ENCODE assay signal across 8 mouse cellular contexts in the genomic region with DNA sequence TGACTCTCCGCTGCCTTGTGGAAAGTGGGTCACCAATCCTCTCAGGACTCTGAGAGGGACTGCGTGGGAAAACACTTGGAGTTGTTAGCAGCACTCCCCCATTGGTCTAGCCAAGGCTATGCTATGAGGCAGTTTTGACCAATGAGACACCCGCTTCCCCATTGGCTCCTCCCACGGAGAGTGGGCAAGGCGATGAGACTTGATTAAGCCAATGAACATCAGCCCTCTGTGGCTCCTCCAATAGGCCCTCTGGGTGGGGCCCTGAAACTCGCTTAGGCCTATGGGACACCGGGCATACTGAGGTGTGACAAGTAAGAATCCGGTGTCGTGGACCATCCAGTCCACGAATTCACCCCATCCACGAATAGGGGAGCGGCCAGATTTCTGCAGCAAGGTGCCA. TPM values are rescaled to one million over a fixed set of nuclear protein-coding genes. Genes with fewer than 3 reads are reported as not detected.
DNase-seq lines count a peak whose midpoint lies in the region; ATAC-seq and TF ChIP-seq lines count a peak whose summit lies in the region.

No protein-coding gene starts in this region.

- no peaks in the 10 kb centered on the region for H3K9me3 ChIP-seq in heart, embryonic 10.5 days
- no peaks in the 10 kb centered on the region for H3K9me3 ChIP-seq in lung, embryonic 16.5 days (ENCODE audit: control insufficient read depth, low read length)

- no peaks in the 10 kb centered on the region for H3K36me3 ChIP-seq in heart, embryonic 10.5 days
- H3K36me3 ChIP-seq in lung, embryonic 16.5 days (ENCODE audit: control insufficient read depth, insufficient read depth, low read length), result no peaks in the 10 kb centered on the region

- no peak overlapping the region for H3K27ac ChIP-seq in heart, embryonic 10.5 days
- no peak overlapping the region for H3K27ac ChIP-seq in cerebellum, adult 2 months (ENCODE audit: insufficient read depth, low read length)
- no peak overlapping the region for H3K27ac ChIP-seq in lung, embryonic 16.5 days (ENCODE audit: low read length)

- H3K9ac ChIP-seq in lung, embryonic 16.5 days (ENCODE audit: low read length), result no peak overlapping the region

- ATAC-seq in lung, embryonic 16.5 days (ENCODE audit: low read depth), result peak; percentile 70

- DNase-seq in heart, embryonic 10.5 days (ENCODE audit: low spot score), result no peak
- no peak for DNase-seq in heart, postnatal 4 days
- DNase-seq in cerebellum, adult 2 months, result peak; percentile 60 to 77
- peak; percentile 54 for DNase-seq in forelimb bud, embryonic 11.5 days (ENCODE audit: low read depth, low spot score)
- peak; percentile 17 for DNase-seq in kidney, postnatal 14 days
- DNase-seq in right cerebral cortex, postnatal 25 days, result peak; percentile 68
- DNase-seq in adrenal gland, adult 2 months, result no peak

- no peak for TF ChIP-seq CTCF in cerebellum, adult 2 months (IDR thresholded peaks at IDR 0.05; ENCODE audit: borderline replicate concordance, insufficient read depth, low read depth, low read length)

- 6% methylated on average over 12 of the region's 12 CpGs for WGBS in heart, embryonic 10.5 days
- WGBS in cerebellum, adult 2 months, result 26% methylated on average over 12 of the region's 12 CpGs
- WGBS in lung, embryonic 16.5 days, result 9% methylated on average over 12 of the region's 12 CpGs

- H3K4me2 ChIP-seq in lung, embryonic 16.5 days (ENCODE audit: low read depth, low read length), result peak overlapping the region; percentile 47

- H3K4me1 ChIP-seq in heart, embryonic 10.5 days, result peaks cover 15% of the 10 kb centered on the region
- no peaks in the 10 kb centered on the region for H3K4me1 ChIP-seq in cerebellum, adult 2 months (ENCODE audit: control insufficient read depth, insufficient read depth, low read length)
- peaks cover 3% of the 10 kb centered on the region; the same call in 1 of the 2 replicates for H3K4me1 ChIP-seq in lung, embryonic 16.5 days (replicated peaks; ENCODE audit: control insufficient read depth, insufficient read depth, low read length)

- peak overlapping the region; percentile 43 for H3K4me3 ChIP-seq in heart, embryonic 10.5 days
- peak overlapping the region; percentile 37 for H3K4me3 ChIP-seq in cerebellum, adult 2 months (replicated peaks; ENCODE audit: insufficient read depth, low read depth, low read length)
- peak overlapping the region; percentile 30 for H3K4me3 ChIP-seq in lung, embryonic 16.5 days (ENCODE audit: low read length)

- 0 out of 2 replicates have a peak, but pooled peaks have one; percentile 10 for TF ChIP-seq POLR2A in cerebellum, adult 2 months (IDR thresholded peaks at IDR 0.05; ENCODE audit: borderline replicate concordance, insufficient read depth, low read length)

- peaks cover 66% of the 10 kb centered on the region for H3K27me3 ChIP-seq in heart, embryonic 10.5 days (ENCODE audit: insufficient read depth, poor library complexity, severe bottlenecking)
- no peaks in the 10 kb centered on the region for H3K27me3 ChIP-seq in cerebellum, adult 2 months (ENCODE audit: control insufficient read depth, insufficient read depth, low read length)
- peaks cover 14% of the 10 kb centered on the region for H3K27me3 ChIP-seq in lung, embryonic 16.5 days (ENCODE audit: control insufficient read depth, insufficient read depth, low read depth, low read length)

RNA-seq across cellular contexts. Expression of a gene that starts 36.3 kb away (rescaled TPM):
- polyA plus RNA-seq in heart, embryonic 10.5 days (2016; fragmentation: Nextera tagmentation; extraction: Ambion mirVana), result 0.06 and 0.09 TPM in 2 replicates
- total RNA-seq in heart, postnatal 4 days (2021), result under 1 TPM; 0.45 to 0.97 TPM
- polyA plus RNA-seq in cerebellum, adult 2 months (2012; rRNA removed), result 4.3 and 4.8 TPM in 2 replicates
- polyA plus RNA-seq in lung, embryonic 16.5 days (2015; fragmentation: Nextera tagmentation; extraction: Ambion mirVana), result 1.1 and 1.2 TPM in 2 replicates
- 10 to 100 TPM; 10.2 to 22.0 TPM for total RNA-seq in adrenal gland, adult 2 months (2021)
- polyA plus RNA-seq in adrenal gland, adult 2 months (2012; rRNA removed), result 15.2 and 25.1 TPM in 2 replicates

Comparison
In these comparisons a context has a peak if more than half of its experiments do, and no peak if none do; other contexts are left out.
1. DNase-seq: peak in cerebellum, adult 2 months (2 of 2), forelimb bud, embryonic 11.5 days (single experiment), kidney, postnatal 14 days (single experiment) and right cerebral cortex, postnatal 25 days (single experiment); none in heart, embryonic 10.5 days (single experiment), heart, postnatal 4 days (single experiment) and adrenal gland, adult 2 months (single experiment).
2. Peak in every context shown above with its lines, with median percentiles within 50 percentile points of each other: H3K4me3 ChIP-seq.